Mouse (Mus musculus) kidney, adult 18-20 months (tissue): ENCODE results near the gene Sh3gl2.

ENCODE experiments used
- DNase-seq: peaks from one replicate; pipeline ENCODE4 v3.0.0; 2021

Sh3gl2 gene

DNA sequence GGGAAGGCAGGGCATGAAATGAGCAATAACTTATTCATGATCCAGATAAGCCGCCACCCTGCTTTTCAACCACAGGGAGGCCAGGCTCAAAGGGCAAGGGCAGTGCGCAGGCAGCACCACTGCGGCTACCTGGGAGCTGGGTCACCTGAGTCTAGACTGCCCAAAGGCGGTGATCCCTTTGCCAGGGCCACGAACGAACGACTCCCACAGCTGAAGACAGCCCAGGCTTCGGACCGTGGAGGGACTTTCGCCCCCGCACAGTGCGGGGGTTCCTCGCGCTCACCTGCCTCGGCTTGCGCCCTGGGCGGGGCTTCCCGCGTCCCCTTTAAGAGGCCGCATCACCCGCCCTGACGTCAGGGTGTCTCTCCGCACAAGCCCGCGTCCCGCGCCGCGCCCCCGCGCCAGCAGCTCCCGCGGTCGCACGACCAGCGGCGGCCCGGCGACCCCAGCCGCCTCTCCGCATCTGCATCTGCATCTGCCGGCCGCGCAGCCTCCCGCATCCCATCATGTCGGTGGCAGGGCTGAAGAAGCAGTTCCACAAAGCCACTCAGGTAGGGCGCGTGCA is at the start of gene Sh3gl2:
Sh3gl2 (plus strand) TSS at position 56 of the 565 bp plus-strand sequence.
- DNase-seq: peak; percentile 84

GRCm38 (mm10) chr4:85161156-85161555 is 43.8 kb upstream of the Sh3gl2 start:
- DNase-seq: no peak

DNA sequence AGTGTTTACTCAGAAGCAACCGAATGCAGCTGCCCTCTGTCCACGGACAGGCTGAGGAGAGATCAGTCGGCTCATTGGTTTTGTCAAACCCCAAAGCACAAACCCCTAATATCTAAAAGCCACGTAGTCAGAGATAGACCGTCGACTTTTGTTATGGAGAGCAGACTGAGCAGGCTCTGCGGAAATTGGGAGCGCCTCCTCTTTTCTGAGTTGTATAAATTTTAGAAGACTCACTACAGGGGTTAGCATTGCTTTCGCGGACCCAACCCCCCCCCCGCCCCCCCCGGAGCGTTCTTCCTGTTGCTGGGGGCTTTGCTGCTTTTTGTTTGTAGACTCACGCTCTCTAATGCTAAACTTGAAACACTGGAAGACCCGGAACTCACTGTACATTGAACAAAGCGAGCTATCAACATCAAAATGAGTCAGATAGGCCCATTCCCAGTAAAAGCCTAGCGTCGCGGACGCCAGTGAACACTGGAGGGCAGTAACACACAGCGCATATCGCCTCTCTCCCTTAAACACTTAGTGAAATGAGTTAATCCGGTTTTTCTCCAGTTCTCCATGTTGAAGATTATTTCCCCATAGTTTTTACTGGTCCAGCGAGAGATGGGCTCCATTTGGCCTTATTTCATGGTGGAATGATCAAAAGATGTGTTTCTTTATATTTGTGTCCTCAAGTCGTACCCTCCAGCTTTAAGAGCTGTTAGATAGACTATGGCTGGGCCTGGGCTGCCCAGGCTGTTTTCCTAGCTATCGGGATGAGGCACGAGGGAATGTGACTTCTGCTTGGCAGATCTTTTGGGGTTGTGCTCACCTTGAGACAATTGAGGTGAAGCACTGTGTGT is 42.2 kb upstream of the Sh3gl2 start:
- DNase-seq: peak; percentile 29

GRCm38 (mm10) chr4:85163313-85163615 is 41.7 kb upstream of the Sh3gl2 start:
- no peak for DNase-seq

DNA sequence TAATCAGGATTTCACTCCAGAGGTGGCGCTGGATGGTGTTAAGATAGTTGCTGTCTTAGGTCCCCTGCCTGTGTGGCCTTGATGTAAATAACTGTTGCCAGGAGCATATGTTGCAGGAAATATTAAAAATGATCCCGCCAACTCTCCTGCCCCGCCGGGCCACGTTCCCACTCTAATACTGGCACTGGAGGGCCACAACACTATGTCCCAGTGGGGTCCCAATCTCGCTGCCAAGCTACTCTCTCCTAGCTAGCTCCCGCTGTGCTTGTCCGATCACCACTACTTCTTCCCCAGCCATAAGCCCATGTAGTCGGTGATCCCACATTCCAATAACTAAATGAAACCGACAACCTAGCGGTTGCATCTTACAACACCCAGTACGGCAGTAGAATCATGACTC is 36.9 kb upstream of the Sh3gl2 start:
- no peak for DNase-seq

GRCm38 (mm10) chr4:85175466-85175865 is 29.5 kb upstream of the Sh3gl2 start:
- no peak for DNase-seq

DNA sequence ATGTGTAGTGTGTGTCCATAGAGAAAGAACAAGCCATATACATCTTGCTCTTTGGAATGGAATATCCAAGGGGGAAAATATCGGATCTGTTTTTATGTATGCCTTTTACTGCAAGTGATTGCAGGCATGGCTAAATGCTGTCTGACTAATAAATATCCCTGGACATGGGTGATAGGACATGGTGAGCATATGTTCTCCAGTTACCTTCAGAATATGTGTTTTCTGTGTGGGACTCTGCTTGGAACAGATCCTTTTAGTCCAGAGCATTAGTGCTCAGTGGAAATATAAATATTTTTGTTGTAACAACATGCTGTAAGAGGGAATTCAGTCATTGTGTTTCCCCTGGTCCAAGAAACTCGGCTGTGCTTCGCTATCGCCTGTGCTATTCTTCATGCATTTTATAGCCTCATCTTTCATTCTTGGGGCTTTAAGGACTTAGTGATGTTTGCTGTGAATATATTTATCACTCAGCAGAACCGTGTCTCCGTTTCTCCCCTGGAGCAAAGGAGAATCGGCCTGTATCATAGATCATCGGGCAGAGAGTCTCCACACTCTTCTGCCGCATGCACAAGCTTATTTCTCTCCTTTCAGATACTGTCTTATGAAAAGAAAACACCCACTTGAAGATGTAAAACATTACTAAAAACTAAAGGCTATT is 26.4 kb upstream of the Sh3gl2 start:
- DNase-seq: no peak

- DNase-seq: no peak
These were observed 18.9 kb upstream of the Sh3gl2 start for GRCm38 (mm10) chr4:85186011-85186410.

- DNase-seq: no peak
These were observed 8.7 kb upstream of the Sh3gl2 start for GRCm38 (mm10) chr4:85196201-85196600.

DNA sequence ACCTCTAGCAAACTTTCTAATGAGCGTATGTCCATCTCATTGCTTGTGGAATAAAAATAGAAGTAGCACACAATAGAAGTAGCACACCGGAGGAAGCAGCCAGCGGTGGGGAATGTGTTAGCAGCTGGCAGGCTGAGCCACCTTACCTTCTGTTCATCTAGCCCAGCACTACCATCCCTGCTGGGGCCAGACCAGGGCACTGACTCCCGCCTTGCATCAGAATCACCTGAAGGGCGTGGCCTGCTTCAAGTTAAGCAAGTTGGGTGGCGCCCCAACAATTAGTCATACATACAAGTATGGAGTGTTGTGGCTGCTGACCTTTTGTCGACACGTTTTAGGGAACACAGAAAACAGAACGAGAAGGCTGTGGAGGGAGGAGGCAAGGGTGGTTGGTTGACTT is 6.5 kb upstream of the Sh3gl2 start:
- DNase-seq: no peak

DNA sequence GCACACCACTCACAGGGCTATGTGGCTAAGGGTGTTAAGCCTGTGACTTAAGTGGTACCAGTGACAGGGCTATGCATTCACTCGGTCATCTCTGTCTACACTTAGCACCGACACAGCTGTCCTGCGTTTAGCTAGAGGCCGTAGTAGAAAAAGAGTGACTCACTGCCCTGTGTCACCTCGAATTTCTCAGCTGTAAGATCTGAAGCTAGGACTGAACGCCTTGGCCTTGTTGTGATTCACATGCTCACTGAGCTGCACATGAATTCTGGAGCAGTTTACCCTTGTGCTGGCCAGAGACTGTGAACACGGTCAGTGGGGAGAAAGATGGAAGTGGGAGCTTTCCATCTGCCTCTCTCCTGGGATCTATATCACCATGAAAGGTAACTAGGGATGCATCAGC is 2.3 kb upstream of the Sh3gl2 start:
- DNase-seq: no peak

DNA sequence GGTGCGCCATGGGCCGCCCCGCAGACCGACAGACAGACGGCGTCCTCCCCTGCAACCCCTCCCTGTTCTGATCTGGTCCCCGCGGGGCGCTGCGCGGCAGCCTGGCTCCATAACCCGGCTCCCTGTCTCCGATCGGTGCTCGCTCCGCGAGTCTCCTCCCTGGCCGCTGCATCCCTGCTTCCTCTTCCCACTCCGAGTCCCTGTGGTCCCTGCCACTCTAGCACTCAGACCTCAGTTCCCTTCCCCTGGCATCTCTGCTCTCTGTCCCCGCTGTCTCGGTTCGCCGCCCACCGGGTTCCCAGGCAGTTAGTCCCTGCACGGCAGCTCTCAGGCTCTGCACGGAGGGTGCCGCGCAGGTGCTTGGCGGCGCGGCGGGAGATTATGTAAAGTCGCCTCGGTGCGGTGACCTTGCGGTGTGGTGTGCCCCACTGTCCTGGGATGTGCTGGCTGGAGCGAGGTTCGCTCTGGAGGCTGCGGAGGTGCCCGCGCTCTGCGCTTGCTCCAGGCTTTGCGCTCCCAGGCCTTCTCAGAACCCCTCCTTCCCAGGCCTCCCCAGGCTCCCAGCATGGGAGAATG is 798 bp downstream of the Sh3gl2 start:
- DNase-seq: peak; percentile 52

- DNase-seq: no peak
These were observed 1.9 kb downstream of the Sh3gl2 start for GRCm38 (mm10) chr4:85206675-85207400.

- DNase-seq: no peak
These were observed 2.6 kb downstream of the Sh3gl2 start for GRCm38 (mm10) chr4:85207515-85207914.

DNA sequence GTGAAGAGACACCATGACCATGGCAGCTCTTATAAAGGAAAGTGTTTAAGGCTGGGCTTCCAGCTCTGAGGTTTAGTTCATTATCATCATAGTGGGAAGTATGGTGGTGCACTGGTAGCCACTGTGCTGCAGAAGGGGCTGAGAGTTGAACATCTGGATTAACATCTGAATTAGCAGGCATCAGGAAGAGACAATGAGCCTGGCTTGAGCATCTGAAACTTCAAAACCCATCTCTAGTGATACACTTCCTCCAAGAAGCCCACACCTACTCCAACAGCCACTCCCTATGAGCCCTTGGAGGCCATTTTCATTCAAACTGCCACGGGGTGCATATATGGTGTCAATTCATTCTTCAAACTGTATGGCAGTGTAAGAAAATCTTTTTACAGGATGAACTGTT is 3.6 kb downstream of the Sh3gl2 start:
- no peak for DNase-seq

GRCm38 (mm10) chr4:85210953-85211352 is 6.0 kb downstream of the Sh3gl2 start:
- no peak for DNase-seq

DNA sequence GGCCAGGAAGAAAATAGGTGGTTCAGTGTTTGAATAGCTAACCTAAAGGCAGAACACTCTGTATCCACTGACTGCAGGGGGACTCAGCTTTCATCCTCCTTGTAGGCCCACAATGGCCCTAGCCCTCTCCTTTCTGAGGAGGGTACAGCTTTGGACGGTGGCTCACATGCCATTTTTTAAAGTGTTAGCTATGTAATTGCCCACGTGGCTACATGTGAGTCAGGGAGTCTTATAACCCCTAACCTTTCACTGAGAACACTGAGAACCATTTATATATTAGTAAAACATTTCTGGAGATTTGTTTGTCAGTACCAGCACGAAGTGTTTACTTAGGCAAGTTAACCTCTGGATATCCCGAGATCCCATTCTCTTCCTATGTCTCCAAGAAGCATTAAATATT is 12.1 kb downstream of the Sh3gl2 start:
- no peak for DNase-seq

DNA sequence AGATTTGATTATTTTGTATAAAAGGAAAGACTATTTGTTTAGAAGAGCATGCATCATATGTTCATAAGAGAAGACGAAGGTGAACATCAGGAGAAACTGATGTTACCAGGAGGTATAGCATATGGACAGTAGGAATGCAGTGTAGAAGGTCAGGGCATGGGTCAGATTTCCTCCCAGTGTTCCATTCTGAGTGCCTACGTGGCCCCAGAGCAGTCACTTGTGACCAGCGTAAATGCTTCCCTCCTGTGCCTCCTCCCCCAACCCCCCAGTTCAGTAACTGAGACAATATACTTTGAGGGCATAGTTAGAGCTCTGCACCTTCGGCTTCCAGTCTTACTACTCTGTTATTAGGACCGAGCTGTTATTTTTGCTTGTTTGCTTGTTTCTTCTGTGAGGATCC is 17.8 kb downstream of the Sh3gl2 start:
- no peak for DNase-seq

DNA sequence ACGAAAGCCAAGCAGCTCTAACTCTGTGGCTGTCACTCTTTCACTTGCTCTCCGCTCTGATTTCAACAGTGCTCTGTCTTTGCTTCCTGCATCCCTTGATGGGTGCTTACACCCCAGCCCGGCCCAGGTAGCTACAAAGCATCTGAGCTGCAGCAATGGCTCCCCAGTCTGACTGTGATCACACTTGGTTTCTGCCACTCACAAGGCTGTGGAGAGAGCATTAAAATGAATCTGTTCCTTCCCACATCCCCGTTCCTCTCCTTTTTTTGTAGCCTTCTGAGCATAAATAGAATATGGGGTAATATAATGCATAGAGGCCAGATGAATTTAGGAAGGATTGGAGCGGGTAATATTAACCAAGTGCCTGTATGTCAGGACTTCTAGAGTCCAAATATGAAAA is 21.8 kb downstream of the Sh3gl2 start:
- no peak for DNase-seq

GRCm38 (mm10) chr4:85227664-85228588 is 23.0 kb downstream of the Sh3gl2 start:
- no peak for DNase-seq

DNA sequence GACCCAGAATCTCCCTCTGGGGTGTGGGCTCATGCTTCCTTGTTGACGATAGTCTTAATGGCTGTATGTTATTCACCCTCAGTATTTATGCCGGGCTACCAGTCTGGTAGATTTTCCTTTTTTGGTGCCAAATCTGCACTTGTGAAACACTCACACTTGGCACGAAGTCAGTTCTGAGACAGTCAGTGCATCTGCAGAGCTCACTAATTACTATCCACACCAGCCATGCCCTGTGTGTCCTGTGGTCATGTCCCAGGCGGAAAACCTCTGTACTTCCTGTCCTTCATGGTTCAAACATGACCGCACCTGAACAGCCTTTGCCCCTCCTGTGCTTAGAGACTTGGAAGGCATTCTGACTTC is 23.6 kb downstream of the Sh3gl2 start:
- DNase-seq: no peak
